In genomic region chr9:110937506-110938490, GRCm38 (mm10) we compare ENCODE assay signal across 17 mouse cellular contexts. TPM values are rescaled to one million over a fixed set of nuclear protein-coding genes. Genes with fewer than 3 reads are reported as not detected.
DNase-seq lines count a peak whose midpoint lies in the region; ATAC-seq and TF ChIP-seq lines count a peak whose summit lies in the region.
"Had no signal": no experiment of that assay in that cellular context is flagged by ENCODE, and none has a peak within 500 bp of the region (broad histone marks: within the 10 kb centered on the region; RNA-seq: fewer than 3 reads in every experiment).

No protein-coding gene starts in this region.

- H3K27me3 ChIP-seq in kidney, postnatal 0 days (ENCODE audit: insufficient read depth, low read length) = no peaks in the 10 kb centered on the region
- H3K27me3 ChIP-seq: stomach, embryonic 15.5 days had no signal

- H3K9ac ChIP-seq in kidney, postnatal 0 days (ENCODE audit: low read depth, low read length) = no peak overlapping the region
- H3K9ac ChIP-seq: stomach, embryonic 15.5 days had no signal

- DNase-seq in adrenal gland, adult (ENCODE audit: inconsistent age in 2 of 2, low spot score in 1 of 2) = peak; percentile 73 to 88
- no peak for DNase-seq in adrenal gland, postnatal 10 days
- no peak for DNase-seq in kidney, postnatal 0 days (ENCODE audit: low spot score)
- DNase-seq in kidney, postnatal 10 days = no peak
- DNase-seq in thymus, postnatal 14 days = peak; percentile 28
- no peak for DNase-seq in thymus, adult 18-20 months
- no peak for DNase-seq in ovary, postnatal 10 days (ENCODE audit: low spot score)
- DNase-seq: cerebellum, adult 8-10 months; heart, postnatal 14 days; kidney, adult 8-10 months had no signal

- no peaks in the 10 kb centered on the region for H3K9me3 ChIP-seq in kidney, postnatal 0 days (replicated peaks; ENCODE audit: low read length)
- H3K9me3 ChIP-seq: stomach, embryonic 15.5 days had no signal

- H3K36me3 ChIP-seq in kidney, postnatal 0 days (ENCODE audit: insufficient read depth, low read length) = no peaks in the 10 kb centered on the region
- H3K36me3 ChIP-seq: stomach, embryonic 15.5 days had no signal

- no peak overlapping the region for H3K4me3 ChIP-seq in kidney, postnatal 0 days (replicated peaks; ENCODE audit: low read depth, low read length)
- H3K4me3 ChIP-seq: stomach, embryonic 15.5 days had no signal

- no peak overlapping the region for H3K27ac ChIP-seq in kidney, postnatal 0 days
- H3K27ac ChIP-seq: stomach, embryonic 15.5 days had no signal

- ATAC-seq in kidney, postnatal 0 days (replicated peaks; ENCODE audit: low FRiP score, low read depth) = no peak
- no peak for ATAC-seq in frontal cortex, adult (ENCODE audit: low TSS enrichment)
- ATAC-seq: forebrain, embryonic 14.5 days had no signal

- no peaks in the 10 kb centered on the region for H3K4me1 ChIP-seq in kidney, postnatal 0 days (replicated peaks; ENCODE audit: insufficient read depth, low read length)
- H3K4me1 ChIP-seq: stomach, embryonic 15.5 days had no signal

- 73% methylated on average over 12 of the region's 12 CpGs for WGBS in kidney, postnatal 0 days

- TF ChIP-seq CTCF in kidney, postnatal 0 days (IDR thresholded peaks at IDR 0.05; ENCODE audit: low read depth) = peak; percentile 32

- H3K4me2 ChIP-seq in kidney, postnatal 0 days (ENCODE audit: low read length) = no peak overlapping the region
- H3K4me2 ChIP-seq: stomach, embryonic 15.5 days had no signal

RNA-seq across cellular contexts. Expression of gene Tdgf1, which starts 8.2 kb away (rescaled TPM):
- not detected for total RNA-seq in adrenal gland, postnatal 10 days (2021)
- polyA plus RNA-seq in kidney, postnatal 0 days (2015; fragmentation: Nextera tagmentation; extraction: Ambion mirVana) = not detected in 2 replicates
- total RNA-seq: gastrocnemius, postnatal 4 days had no signal
- polyA plus RNA-seq: forebrain, embryonic 14.5 days; stomach, embryonic 15.5 days had no signal

RNA-seq across cellular contexts. Expression of gene Lrrc2, which starts 13.5 kb away (rescaled TPM):
- total RNA-seq in adrenal gland, postnatal 10 days (2021) = 1 to 10 TPM; 2.2 to 5.4 TPM
- 0.33 and 0.51 TPM in 2 replicates for polyA plus RNA-seq in kidney, postnatal 0 days (2015; fragmentation: Nextera tagmentation; extraction: Ambion mirVana)
- polyA plus RNA-seq: stomach, embryonic 15.5 days had no signal

RNA-seq across cellular contexts. Expression of gene Fam240a, which starts 21.1 kb away (rescaled TPM):
- total RNA-seq in adrenal gland, postnatal 10 days (2021) = not detected
- polyA plus RNA-seq in kidney, postnatal 0 days (2015; fragmentation: Nextera tagmentation; extraction: Ambion mirVana) = not detected in 2 replicates
- total RNA-seq: heart, postnatal 14 days; layer of hippocampus, postnatal 14 days had no signal
- polyA plus RNA-seq: embryonic facial prominence, embryonic 14.5 days; forebrain, embryonic 14.5 days; limb, embryonic 14.5 days; stomach, embryonic 15.5 days had no signal

RNA-seq across cellular contexts. Expression of gene Rtp3, which starts 52.6 kb away (rescaled TPM):
- total RNA-seq in adrenal gland, postnatal 10 days (2021) = 10 to 100 TPM in 1 of 2 experiments, 1 to 10 TPM in 1; 7.5 to 10.3 TPM
- 0.56 and 0.89 TPM in 2 replicates for polyA plus RNA-seq in kidney, postnatal 0 days (2015; fragmentation: Nextera tagmentation; extraction: Ambion mirVana)
- polyA plus RNA-seq: forebrain, embryonic 14.5 days had no signal

RNA-seq across cellular contexts. Expression of gene Tmie, which starts 57.9 kb away (rescaled TPM):
- total RNA-seq in adrenal gland, postnatal 10 days (2021) = 1 to 10 TPM; 1.9 to 5.6 TPM
- 2.3 and 2.9 TPM in 2 replicates for polyA plus RNA-seq in kidney, postnatal 0 days (2015; fragmentation: Nextera tagmentation; extraction: Ambion mirVana)

Comparison
In these comparisons a context has a peak if more than half of its experiments do, and no peak if none do; other contexts are left out.
1. DNase-seq: peak in adrenal gland, adult (2 of 2) and thymus, postnatal 14 days (single experiment); none in adrenal gland, postnatal 10 days (single experiment), kidney, postnatal 0 days (single experiment), kidney, postnatal 10 days (single experiment), thymus, adult 18-20 months (0 of 2) and ovary, postnatal 10 days (single experiment).